Mouse (Mus musculus) thymus, postnatal 25 days (tissue): ENCODE results near the gene Cog5.

Experiments
- DNase-seq: peaks from one replicate; pipeline ENCODE4 v3.0.0; 2022

Gene Cog5

GRCm38 (mm10) chr12:31947476-31947875 is 292.8 kb downstream of the Cog5 start:
- DNase-seq: peak; percentile 55

- DNase-seq: no peak
These were observed 293.7 kb downstream of the Cog5 start for GRCm38 (mm10) chr12:31948101-31949000.

GRCm38 (mm10) chr12:31949193-31949741 is 294.6 kb downstream of the Cog5 start:
- DNase-seq: peak; percentile 73

DNA sequence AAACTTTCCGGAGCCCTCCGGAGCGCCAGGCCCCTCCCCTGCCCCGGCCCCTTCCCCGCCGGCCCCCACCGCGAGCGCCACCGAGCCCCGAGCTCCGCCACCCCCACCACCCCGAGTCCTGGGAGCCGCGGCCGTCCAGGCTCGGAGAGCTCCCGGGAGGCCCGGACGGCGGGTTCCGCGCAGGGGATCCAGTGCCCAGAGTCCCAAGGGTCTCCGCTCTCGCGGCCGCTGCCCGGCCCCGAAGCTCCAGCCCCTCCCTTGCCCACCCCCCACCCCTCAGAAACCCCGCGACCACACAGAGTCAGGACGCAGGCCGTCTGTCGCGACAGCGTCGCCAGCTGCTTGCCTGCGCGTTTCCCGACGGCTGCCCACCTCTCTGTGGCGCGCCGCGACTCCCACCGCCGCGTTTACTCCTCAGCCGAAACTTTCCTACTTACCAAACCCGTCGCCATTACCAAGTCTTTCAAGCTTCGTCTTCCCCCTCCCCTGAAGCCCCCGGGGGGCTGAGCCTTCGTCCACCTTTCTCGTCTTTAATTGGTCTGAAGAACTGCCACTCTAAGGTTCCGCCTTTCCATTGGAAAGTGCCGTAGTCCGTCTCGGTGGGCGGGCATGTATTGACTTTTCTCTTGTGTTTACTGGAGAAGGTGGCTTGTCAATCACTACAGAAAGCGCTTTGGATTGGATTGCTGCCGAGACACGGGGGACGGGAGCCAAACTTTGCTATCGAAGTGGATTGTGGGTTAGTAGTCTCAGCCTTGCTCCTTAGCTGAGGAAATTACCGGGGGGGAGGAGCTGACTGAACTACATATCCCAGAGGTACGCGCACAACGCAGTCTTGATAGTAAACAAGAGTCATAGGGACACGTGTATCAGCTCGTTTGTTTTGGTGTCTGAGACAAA is 295.3 kb downstream of the Cog5 start, which contains the start of gene Hbp1:
Gene Hbp1, minus strand, starts transcription at position 777 of the 900 bp plus-strand sequence.
- peak; percentile 97 for DNase-seq

DNA sequence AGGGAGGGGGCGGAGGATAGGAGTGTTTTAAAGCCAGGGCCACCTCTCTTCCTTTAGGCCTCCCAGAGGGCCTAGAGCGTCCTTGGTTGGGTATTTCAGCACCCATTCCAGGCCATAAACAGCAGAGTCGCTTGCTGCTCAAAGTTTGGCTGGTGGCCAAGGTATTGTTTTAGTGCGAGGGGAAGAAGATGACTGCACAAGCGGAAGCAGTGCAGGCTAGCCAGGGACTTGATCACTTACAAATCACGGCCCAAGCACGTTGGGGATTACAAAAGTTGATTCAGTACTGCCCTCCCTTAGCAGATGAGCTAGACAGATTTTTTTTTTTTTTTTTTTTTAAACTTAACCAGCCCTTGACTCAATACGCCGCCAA is 296.0 kb downstream of the Cog5 start:
- DNase-seq: no peak

DNA sequence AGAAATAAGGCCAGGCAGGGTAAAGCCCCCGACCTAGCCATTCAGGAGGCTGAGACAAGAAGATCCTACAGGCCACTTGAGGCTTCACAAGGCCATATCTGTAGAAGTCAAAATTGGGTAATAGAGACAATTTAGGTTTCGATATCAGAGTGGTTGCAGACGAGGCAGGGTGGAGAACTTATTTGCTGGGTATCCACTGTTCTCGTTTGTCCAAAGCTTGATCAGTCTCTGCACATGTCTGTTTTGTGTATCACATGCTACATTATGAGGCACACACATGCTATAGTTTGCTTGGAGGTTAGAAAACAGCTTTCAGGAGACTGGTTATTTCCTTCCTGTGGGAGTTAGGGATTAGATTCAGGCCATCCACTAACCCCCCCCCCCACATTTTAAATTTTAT is 301.2 kb downstream of the Cog5 start:
- no peak for DNase-seq

DNA sequence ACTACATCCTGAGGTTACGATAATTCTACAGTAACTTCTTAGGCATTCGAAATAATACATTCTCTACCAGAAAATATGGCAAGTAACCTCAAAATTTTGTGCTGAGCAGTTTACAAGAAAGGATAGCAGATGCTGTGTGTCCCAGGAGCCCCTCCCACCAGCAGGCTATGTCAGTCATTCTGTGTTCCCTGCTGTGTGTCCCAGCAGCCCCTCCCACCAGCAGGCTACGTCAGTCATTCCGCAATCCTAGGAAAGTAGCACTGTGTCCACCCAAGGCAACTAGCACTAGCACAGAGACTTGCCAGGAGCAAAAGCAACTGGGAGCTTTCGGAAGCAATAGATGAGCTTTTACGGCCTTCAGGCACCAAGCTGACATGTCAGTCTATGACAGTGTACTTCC is 309.4 kb downstream of the Cog5 start:
- DNase-seq: no peak

GRCm38 (mm10) chr12:31965517-31966212 is 311.0 kb downstream of the Cog5 start:
- no peak for DNase-seq

- no peak for DNase-seq
These were observed 311.7 kb downstream of the Cog5 start for GRCm38 (mm10) chr12:31966405-31966804.

GRCm38 (mm10) chr12:31967536-31967935 is 312.9 kb downstream of the Cog5 start:
- DNase-seq: peak; percentile 49

GRCm38 (mm10) chr12:31969111-31969510 is 314.4 kb downstream of the Cog5 start:
- DNase-seq: no peak

DNA sequence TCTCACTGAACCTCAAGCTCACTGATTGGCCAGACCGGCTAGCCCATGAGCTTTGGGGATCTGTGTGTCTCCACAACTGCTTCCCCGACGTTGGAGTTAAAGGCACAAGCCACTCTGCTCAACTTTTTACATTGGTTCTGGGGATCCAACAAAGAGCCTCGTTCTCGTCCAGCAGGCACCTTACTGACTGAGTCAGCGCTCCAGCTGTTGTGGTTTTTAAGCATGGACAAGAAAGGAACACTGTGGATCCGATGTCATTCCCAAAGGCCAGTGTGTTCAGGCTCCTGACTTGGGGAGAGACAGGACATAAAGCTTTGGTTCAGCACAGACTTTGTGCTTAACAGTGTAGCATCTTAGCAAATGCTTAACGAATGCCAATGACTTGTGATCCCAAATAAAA is 316.9 kb downstream of the Cog5 start:
- no peak for DNase-seq

DNA sequence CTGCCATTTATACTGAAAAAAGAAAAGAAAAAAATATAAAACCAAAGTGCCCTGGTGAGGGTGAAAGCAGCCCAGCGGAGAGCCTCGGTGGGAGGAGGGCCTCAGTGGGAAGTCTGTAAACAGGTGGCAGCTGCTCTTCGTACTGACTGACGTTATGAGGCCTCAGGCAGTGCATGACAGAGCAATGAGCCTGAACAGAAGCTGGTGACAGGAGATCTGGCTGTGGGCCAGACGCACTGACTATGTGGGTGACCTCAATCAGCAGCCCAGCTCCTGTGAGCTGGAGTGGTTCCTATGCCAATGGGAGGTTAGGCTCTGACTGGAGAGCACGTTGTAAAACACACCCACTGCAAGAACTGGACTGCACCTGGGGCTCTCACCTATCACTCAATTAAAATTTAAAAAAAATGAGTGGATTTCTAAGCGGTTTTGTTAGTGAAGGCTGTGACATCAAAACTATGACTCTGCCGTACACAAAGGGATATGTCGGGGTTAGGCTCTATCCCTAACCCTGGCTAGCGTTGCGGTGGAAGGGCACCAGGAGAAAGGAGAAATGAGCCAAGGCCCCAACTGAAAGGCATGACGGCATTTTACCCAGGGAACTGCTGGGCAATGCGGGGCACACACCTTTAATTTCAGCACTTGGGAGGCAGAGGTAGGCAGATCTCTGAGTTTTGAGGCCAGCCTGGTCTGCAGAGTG is 319.0 kb downstream of the Cog5 start:
- peak; percentile 70 for DNase-seq

GRCm38 (mm10) chr12:31976544-31976943 is 321.9 kb downstream of the Cog5 start:
- DNase-seq: peak; percentile 67

- DNase-seq: no peak
These were observed 323.0 kb downstream of the Cog5 start for GRCm38 (mm10) chr12:31977613-31978195.

DNA sequence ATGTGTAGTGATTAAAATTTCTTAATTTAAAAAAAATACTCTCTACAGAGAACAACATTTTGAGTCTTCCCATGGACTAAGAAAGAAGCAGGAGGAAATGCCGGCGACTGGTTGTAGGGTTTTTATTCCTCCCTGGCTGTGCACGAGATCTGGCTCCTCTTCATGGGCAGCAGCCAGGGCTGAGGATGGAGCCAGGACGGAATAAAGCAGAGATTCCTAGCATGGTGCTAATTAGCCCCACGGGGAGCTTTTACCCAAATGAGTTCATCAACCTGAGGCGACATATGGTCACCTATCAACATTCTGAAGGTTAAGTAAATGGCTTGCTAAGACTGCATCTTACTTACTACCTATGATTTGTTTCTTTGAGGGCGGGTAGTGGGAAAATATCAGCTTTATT is 328.6 kb downstream of the Cog5 start:
- DNase-seq: no peak

GRCm38 (mm10) chr12:31983769-31984168 is 329.1 kb downstream of the Cog5 start:
- no peak for DNase-seq

- no peak for DNase-seq
These were observed 329.5 kb downstream of the Cog5 start for GRCm38 (mm10) chr12:31984206-31984605.

GRCm38 (mm10) chr12:31984664-31985063 is 330.0 kb downstream of the Cog5 start:
- DNase-seq: no peak

- no peak for DNase-seq
These were observed 331.1 kb downstream of the Cog5 start for GRCm38 (mm10) chr12:31985738-31986137.

DNA sequence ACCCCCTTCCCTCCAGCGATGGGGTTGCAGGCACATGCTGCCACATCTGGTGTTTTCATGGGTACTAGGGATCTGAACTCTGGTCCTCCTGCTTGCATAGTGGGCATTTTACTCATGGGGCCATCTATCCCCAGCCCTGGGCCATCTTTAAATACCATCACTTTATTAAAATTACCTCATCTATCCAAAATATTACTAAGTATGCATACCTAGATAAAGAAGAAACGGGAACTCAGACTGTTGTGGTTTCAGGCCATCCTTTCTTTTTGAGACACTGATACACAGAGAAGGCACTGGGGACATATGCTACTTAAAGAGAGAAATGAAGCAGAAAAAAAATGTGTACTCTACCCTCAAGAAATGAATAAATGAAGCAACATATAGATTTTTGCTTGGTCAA is 331.8 kb downstream of the Cog5 start:
- DNase-seq: no peak
